Mouse (Mus musculus) liver, adult 2 months (tissue): Measurements from ENCODE around the gene Aagab. TPM values are rescaled to one million over a fixed set of nuclear protein-coding genes. Genes with fewer than 3 reads are reported as not detected.

Source experiments
- DNase-seq: peaks from one replicate; pipeline ENCODE4 v3.0.0-alpha.2; 2011; ENCODE audit warnings: low read depth, low spot score; ENCODE audit errors: extremely low read depth
- H3K27ac ChIP-seq: fragments of 200-500 bp; replicated peaks from 2 replicates; pipeline ENCODE4 v1.5.1; 2012; ENCODE audit warnings: low read depth, mild to moderate bottlenecking, control low read depth, inconsistent platforms, low read length; ENCODE audit not compliant: insufficient read depth
- H3K27me3 ChIP-seq: fragments of 200-500 bp; 2 replicates; pipeline ENCODE4 v1.6.1; 2012; ENCODE audit warnings: mild to moderate bottlenecking, moderate library complexity, low read length, inconsistent platforms; ENCODE audit not compliant: control insufficient read depth, insufficient read depth
- H3K36me3 ChIP-seq: fragments of 200-500 bp; 2 replicates; pipeline ENCODE4 v1.6.1; 2012; ENCODE audit warnings: low read length, inconsistent platforms; ENCODE audit not compliant: control insufficient read depth, insufficient read depth
- H3K4me1 ChIP-seq: fragments of 200-500 bp; 2 replicates; pipeline ENCODE4 v1.6.1; 2011; ENCODE audit warnings: low read length; ENCODE audit not compliant: control insufficient read depth, insufficient read depth
- H3K4me3 ChIP-seq: fragments of 200-500 bp; 2 replicates; pipeline ENCODE4 v1.5.1; 2011; ENCODE audit warnings: low read depth, mild to moderate bottlenecking, control low read depth, low read length, moderate library complexity; ENCODE audit not compliant: insufficient read depth
- H3K79me2 ChIP-seq: fragments of 200-500 bp; 2 replicates; pipeline ENCODE4 v1.6.1; 2012; ENCODE audit warnings: inconsistent platforms, mild to moderate bottlenecking, low read length, moderate library complexity; ENCODE audit not compliant: control insufficient read depth, insufficient read depth
- H3K9ac ChIP-seq: fragments of 200-500 bp; 2 replicates; pipeline ENCODE4 v1.6.1; 2012; ENCODE audit warnings: low read depth, mild to moderate bottlenecking, control low read depth, inconsistent platforms, low read length
- CTCF ChIP-seq: fragments of 200-500 bp; IDR thresholded peaks from 2 replicates; pipeline ENCODE4 v1.5.1; 2011; ENCODE audit warnings: low read depth, low read length, control low read depth
- POLR2A ChIP-seq: fragments of 200-500 bp; IDR thresholded peaks from 2 replicates; pipeline ENCODE4 v1.6.1; 2011; ENCODE audit warnings: low read length, control low read depth; ENCODE audit not compliant: insufficient read depth; ENCODE audit errors: extremely low read depth
- WGBS: fragments of 180-500 bp; shearing (Covaris S2); methylation state at CpG from one replicate; pipeline ENCODE4 v1.1.7; 2018; 5-methylcytosine and 5-hydroxymethylcytosine counted together
- polyA plus RNA-seq: library from polyadenylated mRNA; depleted of rRNA; stranded (reverse); fragments of >200 nt; gene quantifications from 2 replicates; pipeline ENCODE4 v1.2.3, GENCODE M21; 2012
- total RNA-seq: library from RNA; depleted of rRNA; stranded (reverse); fragments of >200 nt; gene quantifications from 2 replicates; pipeline ENCODE4 v1.2.3, GENCODE M21; 2014

The Aagab gene
- total and polyA plus RNA-seq, 2 experiments, result 11.9 to 14.9 TPM

GRCm38 (mm10) chr9:63561931-63562330 lies 40.5 kb upstream of the Aagab start:
- Histone ChIP-seq H3K27ac (no peak overlapping the region), H3K9ac (no peak overlapping the region), H3K36me3 (no peaks in the 10 kb centered on the region), H3K4me3 (no peak overlapping the region), H3K27me3 (no peaks in the 10 kb centered on the region), H3K4me1 (no peaks in the 10 kb centered on the region), H3K79me2 (no peaks in the 10 kb centered on the region)
- no peak for DNase-seq
- TF ChIP-seq CTCF (no peak), POLR2A (no peak)
- 89% methylated on average over 8 of the region's 8 CpGs for WGBS

GRCm38 (mm10) chr9:63563436-63563835 lies 39.0 kb upstream of the Aagab start:
- 88% methylated on average over 2 of the region's 2 CpGs for WGBS
- Histone ChIP-seq H3K79me2 (no peaks in the 10 kb centered on the region), H3K36me3 (no peaks in the 10 kb centered on the region), H3K27ac (no peak overlapping the region), H3K4me1 (no peaks in the 10 kb centered on the region), H3K27me3 (no peaks in the 10 kb centered on the region), H3K4me3 (no peak overlapping the region), H3K9ac (no peak overlapping the region)
- DNase-seq, result no peak
- TF ChIP-seq CTCF (no peak), POLR2A (no peak)

- 81% methylated on average over 6 of the region's 6 CpGs for WGBS
- Histone ChIP-seq H3K4me3 (no peak overlapping the region), H3K36me3 (no peaks in the 10 kb centered on the region), H3K27ac (peak overlapping the region; percentile 18; the same call in 1 of the 2 replicates), H3K4me1 (no peaks in the 10 kb centered on the region), H3K9ac (no peak overlapping the region), H3K27me3 (no peaks in the 10 kb centered on the region), H3K79me2 (no peaks in the 10 kb centered on the region)
- TF ChIP-seq POLR2A, result no peak
- no peak for TF ChIP-seq CTCF
- no peak for DNase-seq
These were observed 34.1 kb upstream of the Aagab start for GRCm38 (mm10) chr9:63568314-63568713.

- no peak for TF ChIP-seq CTCF
- TF ChIP-seq POLR2A, result no peak
- no peaks in the 10 kb centered on the region for H3K79me2 ChIP-seq
- no peak overlapping the region for H3K4me3 ChIP-seq
- no peaks in the 10 kb centered on the region for H3K4me1 ChIP-seq
- no peak for DNase-seq
- WGBS, result 54% methylated on average over 8 of the region's 8 CpGs
- H3K27me3 ChIP-seq, result no peaks in the 10 kb centered on the region
- no peak overlapping the region for H3K9ac ChIP-seq
- H3K36me3 ChIP-seq, result no peaks in the 10 kb centered on the region
- H3K27ac ChIP-seq, result no peak overlapping the region
These were observed 33.7 kb upstream of the Aagab start for GRCm38 (mm10) chr9:63568808-63569207.

GRCm38 (mm10) chr9:63571895-63572294 lies 30.6 kb upstream of the Aagab start:
- Histone ChIP-seq H3K9ac (no peak overlapping the region), H3K36me3 (no peaks in the 10 kb centered on the region), H3K27ac (no peak overlapping the region), H3K4me3 (no peak overlapping the region), H3K4me1 (no peaks in the 10 kb centered on the region), H3K27me3 (no peaks in the 10 kb centered on the region), H3K79me2 (no peaks in the 10 kb centered on the region)
- no peak for TF ChIP-seq POLR2A
- TF ChIP-seq CTCF, result no peak
- 50% methylated on average over 6 of the region's 6 CpGs for WGBS
- DNase-seq, result no peak

- Histone ChIP-seq H3K27ac (no peak overlapping the region), H3K9ac (no peak overlapping the region), H3K27me3 (no peaks in the 10 kb centered on the region), H3K4me3 (no peak overlapping the region), H3K4me1 (no peaks in the 10 kb centered on the region), H3K79me2 (no peaks in the 10 kb centered on the region), H3K36me3 (no peaks in the 10 kb centered on the region)
- peak; percentile 52 for DNase-seq
- no peak for TF ChIP-seq POLR2A
- WGBS, result 73% methylated on average over 7 of the region's 7 CpGs
These were observed 29.6 kb upstream of the Aagab start for GRCm38 (mm10) chr9:63572874-63573273.
